Mouse (Mus musculus): ENCODE measurements at regions not wholly inside any gene's neighbourhood (a gene's known extent, or its start where the extent isn't known, plus 50 kb on each side); places are given as distances from the start of the nearest gene placed in this dataset.

GRCm38 (mm10) chr17:6371846-6372245 is 54.5 kb upstream of the Dynlt1a start:
- in situ Hi-C loops (cut with MboI, MseI) = loop anchor here (5.0 to 10.0 kb wide), 2 partner anchors 277 to 340 kb away; no protein-coding TSS in a partner anchor

GRCm38 (mm10) chr17:6378374-6378773 is 51.5 kb upstream of the Dynlt1b start:
- in situ Hi-C loops (cut with MboI, MseI) = loop anchor here in 1 of 2 experiments (5.0 to 10.0 kb wide), 2 partner anchors 284 to 329 kb away; no protein-coding TSS in a partner anchor
